Mouse (Mus musculus) hindbrain, postnatal 0 days (tissue): ENCODE measurements around the gene Caprin2. TPM values are rescaled to one million over a fixed set of nuclear protein-coding genes. Genes with fewer than 3 reads are reported as not detected.
"Not testable (repeated sequence)": the region's sequence is repeated elsewhere in the genome, so short reads cannot be mapped to it uniquely, and the experiment has no call there.

ENCODE experiments used
- ATAC-seq: fragments of 200-750 bp; cut with Nextera tagmentation; 2 replicates; pipeline ENCODE4 v1.8.0; 2017; ENCODE audit warnings: mild to moderate bottlenecking, moderate TSS enrichment, moderate library complexity
- DNase-seq: peaks from one replicate; pipeline ENCODE4 v3.0.0-alpha.2; 2015; ENCODE audit warnings: low spot score
- H3K27ac ChIP-seq: fragments of 300-500 bp; sonication (generic); 2 replicates; pipeline ENCODE4 v1.5.1; 2014; ENCODE audit warnings: mild to moderate bottlenecking
- H3K27me3 ChIP-seq: fragments of 300-500 bp; sonication (generic); 2 replicates; pipeline ENCODE4 v1.6.1; 2014; ENCODE audit warnings: low read length, mixed read lengths; ENCODE audit not compliant: insufficient read depth
- H3K36me3 ChIP-seq: fragments of 300-500 bp; sonication (generic); 2 replicates; pipeline ENCODE4 v1.6.1; 2014; ENCODE audit warnings: low read length, mixed read lengths; ENCODE audit not compliant: insufficient read depth
- H3K4me1 ChIP-seq: fragments of 300-500 bp; sonication (generic); 2 replicates; pipeline ENCODE4 v1.6.1; 2014; ENCODE audit warnings: antibody characterized with exemption, low read length, mixed read lengths; ENCODE audit not compliant: insufficient read depth
- H3K4me2 ChIP-seq: fragments of 300-500 bp; sonication (generic); 2 replicates; pipeline ENCODE4 v1.6.1; 2014; ENCODE audit warnings: low read depth, mild to moderate bottlenecking, low read length, moderate library complexity, mixed read lengths
- H3K4me3 ChIP-seq: fragments of 300-500 bp; sonication (generic); 2 replicates; pipeline ENCODE4 v1.5.1; 2014; ENCODE audit warnings: low read length
- H3K9ac ChIP-seq: fragments of 300-500 bp; sonication (generic); replicated peaks from 2 replicates; pipeline ENCODE4 v1.6.1; 2014; ENCODE audit warnings: mild to moderate bottlenecking, low read length, moderate library complexity, mixed read lengths
- H3K9me3 ChIP-seq: fragments of 300-500 bp; sonication (generic); 2 replicates; pipeline ENCODE4 v1.6.1; 2016; ENCODE audit warnings: low read length, mixed read lengths
- CTCF ChIP-seq: IDR thresholded peaks from 2 replicates; pipeline ENCODE4 v1.5.1; 2016; ENCODE audit warnings: antibody characterized with exemption, control low read depth, low read depth
- WGBS: fragments of 180-500 bp; shearing (Covaris S2); extraction: QIAGEN DNeasy Blood & Tissue Kit; methylation state at CpG from one replicate; pipeline ENCODE4 v1.1.7; 2014; 5-methylcytosine and 5-hydroxymethylcytosine counted together
- polyA plus RNA-seq: library from polyadenylated mRNA; unstranded; fragments of >200 nt; fragmentation: Nextera tagmentation; extraction: Ambion mirVana; gene quantifications from 2 replicates; pipeline ENCODE4 v1.2.1, GENCODE M21; 2015
- total RNA-seq: library from RNA; depleted of rRNA; stranded (reverse); fragments of >200 nt; gene quantifications from 2 replicates; pipeline ENCODE4 v1.2.3, GENCODE M21; 2014

The Caprin2 gene
- total and polyA plus RNA-seq, 2 experiments from 2014 or later: 7.1 to 20.3 TPM

DNA sequence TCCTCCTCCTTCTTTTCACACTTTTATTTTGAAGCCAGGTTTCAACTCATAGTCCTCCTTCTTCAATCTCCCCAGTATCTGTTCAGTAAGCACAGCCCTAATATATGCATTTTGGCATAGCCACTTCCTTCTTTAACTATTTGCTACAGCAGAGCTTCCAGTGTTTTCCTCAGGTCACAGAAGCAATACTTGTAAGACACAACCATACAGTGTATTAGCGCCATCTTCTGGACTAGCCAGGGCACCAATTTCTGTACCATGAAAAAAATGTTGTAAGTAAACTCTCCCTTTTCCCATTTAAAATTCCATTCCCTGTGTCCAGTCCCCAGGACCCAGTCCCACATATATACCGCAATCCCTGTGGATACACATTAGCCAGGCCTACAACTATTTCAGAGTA, 17.9 kb upstream of the Caprin2 start:
- Histone ChIP-seq H3K9me3 (no peaks in the 10 kb centered on the region), H3K4me1 (no peaks in the 10 kb centered on the region), H3K4me3 (no peak overlapping the region), H3K4me2 (no peak overlapping the region), H3K27ac (no peak overlapping the region), H3K36me3 (no peaks in the 10 kb centered on the region), H3K9ac (no peak overlapping the region), H3K27me3 (no peaks in the 10 kb centered on the region)
- DNase-seq: peak; percentile 89
- ATAC-seq: peak; percentile 78
- WGBS: 12% methylated on average over 2 of the region's 2 CpGs
- TF ChIP-seq CTCF: peak; percentile 84

DNA sequence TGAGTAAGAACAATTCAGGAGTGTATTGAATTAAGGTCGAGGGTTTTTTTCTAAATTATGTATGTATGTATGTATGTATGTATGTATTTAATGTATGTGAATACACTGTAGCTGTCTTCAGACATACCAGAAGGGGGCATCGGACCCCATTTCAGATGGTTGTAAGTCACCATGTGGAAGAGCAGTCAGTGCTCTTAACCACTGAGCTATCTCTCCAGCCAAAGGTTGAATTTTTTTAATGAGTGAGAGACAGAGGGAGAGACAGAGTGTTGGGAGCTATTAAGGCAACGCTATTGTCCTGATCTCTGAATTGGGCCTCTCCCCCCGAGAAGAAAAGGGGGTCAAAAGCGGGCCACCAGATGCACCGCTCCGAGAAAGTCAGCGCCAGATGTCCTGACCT, 15.9 kb upstream of the Caprin2 start:
- H3K4me1 ChIP-seq, H3K27ac ChIP-seq, H3K4me2 ChIP-seq, ATAC-seq, H3K27me3 ChIP-seq, DNase-seq, H3K9me3 ChIP-seq, H3K4me3 ChIP-seq, H3K9ac ChIP-seq, H3K36me3 ChIP-seq: not testable (repeated sequence)
- 87% methylated on average over 8 of the region's 8 CpGs for WGBS

DNA sequence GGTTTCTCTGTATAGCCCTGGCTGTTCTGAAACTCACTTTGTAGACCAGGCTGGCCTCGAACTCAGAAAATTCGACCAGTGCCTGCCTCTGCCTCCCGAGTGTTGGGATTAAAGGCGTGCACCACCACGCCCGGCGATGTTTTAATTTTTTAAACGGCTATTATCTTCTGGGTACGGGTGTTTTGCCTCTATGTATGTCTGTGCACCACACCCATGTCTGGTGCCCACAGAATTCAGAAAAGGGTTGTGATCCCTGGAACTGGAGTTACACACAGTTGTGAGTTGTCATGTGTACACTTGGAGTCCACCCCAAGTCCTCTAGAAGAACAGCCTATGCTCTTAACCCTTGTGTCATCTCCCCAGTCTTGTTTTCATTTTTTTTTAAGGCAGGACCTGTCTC, 10.9 kb upstream of the Caprin2 start:
- no peak overlapping the region for H3K4me3 ChIP-seq
- no peak overlapping the region for H3K4me2 ChIP-seq
- TF ChIP-seq CTCF: no peak
- H3K9me3 ChIP-seq: no peaks in the 10 kb centered on the region
- ATAC-seq (no peak), DNase-seq (no peak)
- H3K27me3 ChIP-seq: no peaks in the 10 kb centered on the region
- H3K27ac ChIP-seq: no peak overlapping the region
- H3K4me1 ChIP-seq: no peaks in the 10 kb centered on the region
- H3K36me3 ChIP-seq: no peaks in the 10 kb centered on the region
- no peak overlapping the region for H3K9ac ChIP-seq
- 93% methylated on average over 9 of the region's 9 CpGs for WGBS

DNA sequence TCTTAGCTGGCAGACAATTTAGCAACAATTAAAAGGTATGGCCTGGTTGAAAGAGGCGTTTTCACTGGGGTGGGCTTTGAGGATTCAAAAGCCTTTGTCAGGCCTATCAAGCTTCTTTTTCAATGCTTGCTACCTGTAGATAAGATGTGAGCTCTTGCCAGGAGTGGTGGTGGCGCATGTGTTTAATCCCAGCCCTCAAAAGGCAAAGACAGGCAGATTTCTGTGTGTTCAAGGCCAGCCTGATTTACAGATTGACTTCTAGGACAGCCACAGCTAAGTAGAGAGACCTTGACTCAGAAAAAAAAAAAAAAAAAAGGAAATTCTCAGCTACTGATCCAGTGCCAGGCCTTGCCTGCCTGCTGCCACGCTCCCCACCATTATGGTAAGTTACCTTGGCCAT, 6.7 kb upstream of the Caprin2 start:
- ATAC-seq (no peak), DNase-seq (no peak)
- H3K9ac ChIP-seq: no peak overlapping the region
- WGBS: 64% methylated on average over 3 of the region's 3 CpGs
- H3K27ac ChIP-seq: no peak overlapping the region
- no peak overlapping the region for H3K4me2 ChIP-seq
- H3K27me3 ChIP-seq: no peaks in the 10 kb centered on the region
- no peak overlapping the region for H3K4me3 ChIP-seq
- H3K4me1 ChIP-seq: no peaks in the 10 kb centered on the region
- no peaks in the 10 kb centered on the region for H3K9me3 ChIP-seq
- no peaks in the 10 kb centered on the region for H3K36me3 ChIP-seq
- TF ChIP-seq CTCF: no peak

DNA sequence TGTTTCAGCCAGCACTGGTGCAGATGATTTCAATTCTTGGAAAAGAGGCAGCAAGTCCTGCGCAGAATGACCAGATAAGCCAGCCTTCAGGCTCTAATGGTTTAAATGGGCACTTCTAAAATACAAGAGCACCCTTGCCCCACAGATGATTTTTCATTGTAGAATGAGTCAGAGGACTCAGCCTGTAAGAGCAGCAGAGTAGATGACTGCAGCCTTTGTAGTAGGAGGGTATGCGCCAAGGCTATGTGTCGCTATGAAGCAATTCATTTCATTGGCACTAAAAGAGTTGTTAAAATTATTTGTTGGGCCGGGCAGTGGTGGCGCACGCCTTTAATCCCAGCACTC, 442 bp upstream of the Caprin2 start:
- DNase-seq (no peak), ATAC-seq (peak; percentile 47)
- Histone ChIP-seq H3K9me3 (no peaks in the 10 kb centered on the region), H3K27ac (peak overlapping the region; percentile 85), H3K4me3 (peak overlapping the region; percentile 81), H3K36me3 (no peaks in the 10 kb centered on the region), H3K4me2 (peak overlapping the region; percentile 93), H3K4me1 (peaks cover 3% of the 10 kb centered on the region; the same call in 1 of the 2 replicates), H3K9ac (peak overlapping the region; percentile 70), H3K27me3 (no peaks in the 10 kb centered on the region)
- TF ChIP-seq CTCF: no peak
- 53% methylated on average over 6 of the region's 6 CpGs for WGBS

DNA sequence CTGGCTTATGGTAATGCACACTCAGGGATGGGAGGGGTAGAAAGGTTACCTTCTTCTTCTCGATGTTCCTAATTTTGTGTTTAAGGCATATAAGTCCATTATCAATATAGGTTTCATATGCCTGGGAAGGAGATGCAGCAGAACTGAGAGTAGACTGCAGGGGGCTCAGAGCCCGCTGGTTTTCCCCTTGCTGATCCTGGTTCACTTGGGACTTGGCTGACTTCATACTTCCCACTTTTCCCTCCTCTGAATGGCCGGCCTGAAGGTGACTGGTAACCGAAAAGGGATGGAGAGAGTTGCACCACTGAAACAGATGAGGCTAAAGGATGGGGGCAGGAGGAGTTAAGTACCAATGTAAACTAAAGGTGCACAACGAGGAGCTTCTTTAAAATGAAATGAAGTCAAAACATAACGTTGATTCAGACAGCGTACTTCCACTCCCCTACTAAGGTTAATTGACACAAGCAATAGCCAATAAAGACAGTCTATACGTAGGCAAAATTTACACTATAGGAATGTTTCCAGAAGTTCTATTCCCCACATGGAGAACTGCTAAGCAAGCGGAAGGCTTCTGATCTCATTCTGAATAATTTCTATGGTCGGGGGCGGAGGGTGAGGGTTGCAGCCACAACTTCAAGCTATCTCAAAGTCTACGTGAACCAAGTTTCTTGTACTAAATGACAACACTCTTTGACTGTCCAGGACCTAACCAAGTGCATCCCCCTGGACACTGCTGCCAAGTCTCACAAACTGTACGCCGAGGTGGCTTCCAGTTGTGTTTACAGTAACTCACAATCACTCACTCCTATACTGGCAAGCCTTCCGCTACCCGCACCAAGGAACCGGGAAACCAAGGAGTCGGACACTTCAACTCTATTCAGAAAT, 907 bp downstream of the Caprin2 start:
- Histone ChIP-seq H3K4me2 (peak overlapping the region; percentile 93), H3K36me3 (no peaks in the 10 kb centered on the region), H3K27me3 (no peaks in the 10 kb centered on the region), H3K9me3 (no peaks in the 10 kb centered on the region), H3K9ac (peak overlapping the region; percentile 70), H3K27ac (peak overlapping the region; percentile 85), H3K4me1 (peaks cover 3% of the 10 kb centered on the region; the same call in 1 of the 2 replicates), H3K4me3 (peak overlapping the region; percentile 81)
- ATAC-seq (no peak), DNase-seq (no peak)
- peak; percentile 22 for TF ChIP-seq CTCF
- WGBS: 10% methylated on average over 18 of the region's 18 CpGs

DNA sequence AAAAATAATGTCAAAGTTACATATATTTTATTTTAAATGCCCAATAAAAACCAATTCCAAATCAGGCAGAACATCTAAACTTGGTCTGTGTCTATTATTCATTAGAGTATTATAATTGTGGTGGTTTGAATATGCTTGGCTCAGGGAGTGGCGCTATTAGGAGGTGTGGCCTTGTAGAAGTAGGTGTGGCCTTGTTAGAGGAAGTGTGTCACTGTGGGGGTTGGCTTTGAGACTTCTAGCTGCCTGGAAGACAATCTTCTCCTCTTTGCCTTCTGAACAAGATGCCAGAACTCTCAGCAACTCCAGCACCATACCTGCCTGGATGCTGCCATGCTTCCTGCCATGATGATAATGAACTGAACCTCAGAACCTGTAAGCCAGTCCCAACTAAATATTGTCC, 22.1 kb downstream of the Caprin2 start:
- TF ChIP-seq CTCF: no peak
- WGBS: 95% methylated on average over 1 of the region's 1 CpGs

More for the DNA sequence above, 22.1 kb downstream of the Caprin2 start:
- Histone ChIP-seq H3K9ac (no peak overlapping the region), H3K9me3 (no peaks in the 10 kb centered on the region), H3K36me3 (no peaks in the 10 kb centered on the region), H3K27ac (no peak overlapping the region), H3K4me2 (no peak overlapping the region), H3K27me3 (no peaks in the 10 kb centered on the region), H3K4me1 (no peaks in the 10 kb centered on the region), H3K4me3 (no peak overlapping the region)
- DNase-seq: no peak
- ATAC-seq: no peak
